Mouse (Mus musculus): ENCODE data around the gene Ccnt1. TPM values are rescaled to one million over a fixed set of nuclear protein-coding genes. Genes with fewer than 3 reads are reported as not detected.

The Ccnt1 gene
- polyA plus RNA-seq, 1 experiment, result 0.61 TPM

DNA sequence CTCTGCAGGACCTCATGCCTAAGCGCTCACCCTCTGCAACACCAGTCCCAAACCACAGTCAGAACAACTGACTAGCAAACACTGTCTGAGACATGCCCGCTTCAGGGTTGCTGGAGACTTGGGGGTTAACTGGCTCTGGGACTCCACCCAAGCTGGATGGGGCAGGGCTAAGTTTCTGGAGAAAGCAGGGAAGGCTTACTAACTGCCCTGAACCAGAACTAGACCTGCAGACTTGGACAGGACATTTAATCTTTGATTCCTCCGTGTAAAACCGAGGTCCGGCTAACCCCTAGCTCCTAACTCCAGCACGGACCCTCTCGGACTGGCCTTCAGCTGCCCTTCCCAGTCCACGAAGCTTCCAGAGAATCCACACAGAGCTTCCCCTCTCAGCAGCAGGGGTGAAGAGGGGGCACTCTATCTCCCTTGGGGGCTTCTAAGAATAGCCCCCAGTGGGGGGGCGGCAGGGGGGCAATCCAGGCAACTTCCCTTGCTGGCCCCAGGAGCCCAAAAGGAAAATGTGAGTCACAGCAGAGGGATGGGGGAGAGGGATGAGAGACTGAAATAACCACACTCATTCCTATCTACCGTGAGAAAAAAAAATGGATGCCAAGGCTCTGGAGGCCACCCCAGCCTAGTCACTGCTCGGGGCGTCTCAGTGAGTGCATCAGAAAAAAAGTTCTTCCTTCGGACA, 31.6 kb upstream of the Ccnt1 start:
- peaks cover 93% of the 10 kb centered on the region for H3K36me3 ChIP-seq (ENCODE audit: control insufficient read depth)

DNA sequence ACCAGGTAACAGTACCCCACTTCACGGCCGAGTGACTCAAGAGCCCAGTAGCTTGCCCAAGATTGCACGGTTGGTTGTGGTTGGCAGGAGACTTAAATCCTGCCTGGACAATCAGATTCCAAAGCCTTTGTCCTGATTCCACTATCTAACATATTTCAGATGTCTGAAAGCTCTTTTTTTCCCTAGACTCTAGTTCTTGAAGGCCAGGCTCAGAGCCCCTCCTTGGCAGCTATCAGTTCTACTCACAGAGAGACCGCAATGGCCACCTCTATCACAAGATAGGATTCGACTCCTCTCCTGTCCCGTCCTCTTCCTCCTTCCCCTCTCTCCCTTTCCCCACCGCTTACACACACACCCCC, 31.1 kb upstream of the Ccnt1 start:
- H3K4me3 ChIP-seq (replicated peaks), result peak overlapping the region; percentile 66
- peaks cover 94% of the 10 kb centered on the region for H3K36me3 ChIP-seq (ENCODE audit: control insufficient read depth)

More for the DNA sequence above, 31.6 kb upstream of the Ccnt1 start:
- H3K4me1 ChIP-seq (ENCODE audit: control insufficient read depth), result peaks cover 80% of the 10 kb centered on the region
- TF ChIP-seq TAL1 (IDR thresholded peaks at IDR 0.05; ENCODE audit: low read length) (no peak), GATA1 (IDR thresholded peaks at IDR 0.05; ENCODE audit: low read length) (no peak)
- peak overlapping the region; percentile 66 for H3K4me3 ChIP-seq (replicated peaks)
- no peaks in the 10 kb centered on the region for H3K27me3 ChIP-seq (ENCODE audit: control insufficient read depth)
- peaks cover 6% of the 10 kb centered on the region for H3K9me3 ChIP-seq (ENCODE audit: control insufficient read depth, low read length)

DNA sequence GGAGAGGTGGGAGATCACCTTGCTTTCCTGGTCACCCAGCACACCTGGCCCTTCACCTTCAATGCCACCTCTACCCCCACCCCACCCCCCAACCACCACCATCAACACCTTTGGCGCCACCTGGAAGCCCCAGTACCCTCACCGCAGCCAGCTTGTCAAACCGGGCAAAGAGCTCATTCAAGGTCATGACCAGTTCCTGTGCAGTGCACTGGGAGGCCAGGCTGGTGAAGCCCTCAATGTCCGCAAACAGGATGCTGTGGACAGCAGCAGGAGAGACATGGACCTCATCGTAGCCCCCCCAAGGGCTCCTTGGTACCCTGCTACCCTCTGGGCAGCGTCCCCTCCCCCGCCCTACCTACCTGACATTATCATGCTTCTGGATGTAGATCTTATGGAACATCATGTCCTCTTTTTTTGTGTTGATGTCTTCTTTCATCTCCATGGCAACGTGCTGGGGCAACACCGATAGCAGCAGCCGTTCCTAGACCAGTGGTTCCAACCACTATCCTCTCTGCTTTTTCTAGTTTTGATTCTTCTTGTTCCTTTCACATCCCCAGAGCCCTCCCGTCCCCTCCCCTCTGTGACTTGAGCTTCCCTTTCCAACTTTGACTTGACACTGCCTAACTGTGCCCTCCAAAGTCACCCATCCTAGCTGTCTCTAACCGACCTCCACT, 29.4 kb upstream of the Ccnt1 start:
- H3K27me3 ChIP-seq (ENCODE audit: control insufficient read depth), result no peaks in the 10 kb centered on the region
- H3K4me1 ChIP-seq (ENCODE audit: control insufficient read depth), result peaks cover 58% of the 10 kb centered on the region

More for the DNA sequence above, 31.1 kb upstream of the Ccnt1 start:
- Histone ChIP-seq H3K4me1 (ENCODE audit: control insufficient read depth) (peaks cover 75% of the 10 kb centered on the region), H3K9me3 (ENCODE audit: control insufficient read depth, low read length) (peaks cover 6% of the 10 kb centered on the region), H3K27me3 (ENCODE audit: control insufficient read depth) (no peaks in the 10 kb centered on the region)
- TF ChIP-seq TAL1 (IDR thresholded peaks at IDR 0.05; ENCODE audit: low read length), result no peak
- TF ChIP-seq GATA1 (IDR thresholded peaks at IDR 0.05; ENCODE audit: low read length), result no peak

DNA sequence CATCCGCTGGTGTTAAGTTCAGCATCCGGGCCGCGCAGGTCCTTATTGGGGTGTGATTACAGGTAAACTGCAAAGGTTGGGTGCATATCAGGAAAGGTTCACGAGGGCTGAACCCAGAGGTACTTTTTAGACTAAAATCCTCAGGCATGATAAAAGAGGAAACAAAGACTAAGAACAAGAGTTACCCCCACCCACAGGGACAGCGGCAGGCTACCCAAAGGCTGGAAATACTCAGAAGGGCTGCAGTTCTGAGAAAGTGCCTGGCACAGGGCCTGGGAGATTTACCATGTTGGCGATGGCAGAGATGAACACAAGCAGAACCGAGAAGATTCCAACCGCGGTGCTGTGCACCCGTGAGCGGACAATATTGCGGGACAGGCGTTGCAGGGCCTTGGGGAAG, 25.9 kb upstream of the Ccnt1 start:
- peaks cover 24% of the 10 kb centered on the region for H3K4me1 ChIP-seq (ENCODE audit: control insufficient read depth)
- H3K9me3 ChIP-seq (ENCODE audit: control insufficient read depth, low read length), result no peaks in the 10 kb centered on the region
- H3K4me3 ChIP-seq (replicated peaks), result no peak overlapping the region
- no peak for TF ChIP-seq TAL1 (IDR thresholded peaks at IDR 0.05; ENCODE audit: low read length)
- TF ChIP-seq GATA1 (IDR thresholded peaks at IDR 0.05; ENCODE audit: low read length), result no peak
- H3K27me3 ChIP-seq (ENCODE audit: control insufficient read depth), result no peaks in the 10 kb centered on the region
- H3K36me3 ChIP-seq (ENCODE audit: control insufficient read depth), result peaks cover 100% of the 10 kb centered on the region

More for the DNA sequence above, 29.4 kb upstream of the Ccnt1 start:
- H3K4me3 ChIP-seq (replicated peaks), result no peak overlapping the region
- H3K36me3 ChIP-seq (ENCODE audit: control insufficient read depth), result peaks cover 100% of the 10 kb centered on the region
- TF ChIP-seq TAL1 (IDR thresholded peaks at IDR 0.05; ENCODE audit: low read length) (no peak), GATA1 (IDR thresholded peaks at IDR 0.05; ENCODE audit: low read length) (no peak)
- peaks cover 6% of the 10 kb centered on the region for H3K9me3 ChIP-seq (ENCODE audit: control insufficient read depth, low read length)

DNA sequence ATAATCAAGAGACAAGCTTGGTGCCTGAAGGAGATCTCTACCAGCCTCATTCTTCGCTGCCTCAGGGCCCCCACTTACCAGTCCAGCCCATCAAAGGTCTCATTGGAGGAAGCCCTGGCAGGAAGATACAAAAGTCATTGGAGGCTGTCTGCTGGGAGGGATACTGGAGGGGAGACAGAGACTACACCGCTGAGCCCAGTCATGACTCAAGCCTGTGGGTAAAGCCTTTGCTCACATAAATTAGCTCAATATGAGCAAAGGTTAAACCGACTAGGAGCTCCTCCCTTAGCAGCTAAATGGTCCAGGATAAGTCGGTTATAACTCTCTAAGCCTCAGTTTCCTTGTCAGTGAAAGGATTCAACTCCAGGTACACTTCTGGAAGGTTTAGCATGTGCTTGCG, 24.3 kb upstream of the Ccnt1 start:
- no peaks in the 10 kb centered on the region for H3K27me3 ChIP-seq (ENCODE audit: control insufficient read depth)
- no peak for TF ChIP-seq GATA1 (IDR thresholded peaks at IDR 0.05; ENCODE audit: low read length)
- TF ChIP-seq TAL1 (IDR thresholded peaks at IDR 0.05; ENCODE audit: low read length), result no peak
- H3K9me3 ChIP-seq (ENCODE audit: control insufficient read depth, low read length), result no peaks in the 10 kb centered on the region
- peaks cover 24% of the 10 kb centered on the region for H3K4me1 ChIP-seq (ENCODE audit: control insufficient read depth)
- no peak overlapping the region for H3K4me3 ChIP-seq (replicated peaks)
- H3K36me3 ChIP-seq (ENCODE audit: control insufficient read depth), result peaks cover 100% of the 10 kb centered on the region

DNA sequence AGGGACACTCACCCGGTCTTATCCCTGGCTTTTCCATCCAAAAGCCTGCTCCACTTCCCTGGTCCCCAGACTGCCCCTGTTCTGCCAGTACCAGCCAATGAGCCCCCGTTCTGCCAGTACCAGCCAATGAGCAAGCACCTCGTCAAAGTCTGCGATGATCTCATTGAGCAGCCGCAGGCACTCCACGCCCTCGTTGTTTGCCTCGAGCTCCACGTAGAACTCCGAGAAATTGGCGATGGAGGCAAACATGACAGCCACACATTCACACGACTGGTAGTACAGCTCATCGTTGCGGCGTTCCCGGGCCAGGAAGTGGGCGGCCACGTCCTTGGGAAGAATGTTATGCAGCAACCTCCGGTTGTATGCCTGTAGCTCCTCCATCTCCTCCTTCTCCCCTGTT, 23.5 kb upstream of the Ccnt1 start:
- no peaks in the 10 kb centered on the region for H3K9me3 ChIP-seq (ENCODE audit: control insufficient read depth, low read length)
- H3K36me3 ChIP-seq (ENCODE audit: control insufficient read depth), result peaks cover 99% of the 10 kb centered on the region
- H3K4me3 ChIP-seq (replicated peaks), result no peak overlapping the region
- H3K27me3 ChIP-seq (ENCODE audit: control insufficient read depth), result no peaks in the 10 kb centered on the region
- no peak for TF ChIP-seq TAL1 (IDR thresholded peaks at IDR 0.05; ENCODE audit: low read length)
- TF ChIP-seq GATA1 (IDR thresholded peaks at IDR 0.05; ENCODE audit: low read length), result no peak
- peaks cover 24% of the 10 kb centered on the region for H3K4me1 ChIP-seq (ENCODE audit: control insufficient read depth)

DNA sequence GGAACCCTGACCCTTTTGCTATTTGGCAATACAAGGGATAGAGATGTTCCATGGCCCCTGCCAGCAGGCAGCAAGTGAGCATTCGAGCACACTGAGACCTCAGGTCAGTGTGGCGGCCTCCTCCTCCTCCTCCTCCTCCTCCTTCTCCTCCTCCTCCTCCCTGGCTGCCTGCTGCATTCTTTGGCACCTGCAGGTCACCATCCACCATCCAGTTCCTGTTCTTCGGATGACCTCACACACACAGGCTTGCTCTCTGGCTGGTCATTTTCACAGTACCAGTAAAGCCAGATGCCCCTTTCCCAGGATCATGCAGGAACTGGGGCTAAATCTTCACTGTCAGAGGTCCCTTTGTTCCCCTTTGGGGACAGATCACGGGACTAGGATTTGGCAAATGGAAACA, 20.7 kb upstream of the Ccnt1 start:
- peaks cover 92% of the 10 kb centered on the region for H3K36me3 ChIP-seq (ENCODE audit: control insufficient read depth)
- no peak for TF ChIP-seq GATA1 (IDR thresholded peaks at IDR 0.05; ENCODE audit: low read length)
- TF ChIP-seq TAL1 (IDR thresholded peaks at IDR 0.05; ENCODE audit: low read length), result no peak
- H3K4me1 ChIP-seq (ENCODE audit: control insufficient read depth), result peaks cover 50% of the 10 kb centered on the region
- H3K9me3 ChIP-seq (ENCODE audit: control insufficient read depth, low read length), result no peaks in the 10 kb centered on the region
- H3K4me3 ChIP-seq (replicated peaks), result no peak overlapping the region
- H3K27me3 ChIP-seq (ENCODE audit: control insufficient read depth), result no peaks in the 10 kb centered on the region

DNA sequence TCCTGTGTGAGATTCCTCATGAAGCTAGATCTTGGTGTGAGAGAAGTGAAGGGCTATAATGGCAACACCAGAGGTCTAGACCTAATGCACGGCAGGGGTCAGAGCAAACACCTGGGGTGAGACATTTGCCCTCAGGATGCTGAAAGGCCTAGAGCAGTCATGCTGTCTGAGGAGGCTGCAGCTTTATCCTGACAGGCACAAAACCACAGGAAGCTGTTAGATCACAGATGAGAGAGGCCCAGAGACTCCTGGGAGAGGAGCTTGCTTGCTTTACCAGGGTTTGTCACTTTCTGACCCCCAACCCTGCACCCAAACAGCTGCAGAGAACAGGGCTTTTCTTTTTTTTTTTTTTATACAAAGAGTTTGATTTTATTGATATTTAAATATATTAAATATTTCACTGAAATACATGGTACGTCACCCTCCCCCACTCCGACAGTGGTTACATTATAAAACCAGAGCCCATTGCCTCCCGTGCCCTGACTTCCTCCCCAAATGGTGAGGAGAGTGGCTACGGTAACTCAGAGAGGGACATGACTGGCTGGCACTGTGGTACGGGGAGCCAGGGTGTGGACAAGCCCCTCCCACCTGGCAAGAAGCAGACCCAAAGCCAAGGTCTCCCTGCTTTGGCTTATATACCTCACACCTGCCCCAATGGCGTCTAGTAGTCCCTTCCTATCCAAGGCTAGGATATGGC, 19.1 kb upstream of the Ccnt1 start:
- peaks cover 65% of the 10 kb centered on the region for H3K4me1 ChIP-seq (ENCODE audit: control insufficient read depth)
- TF ChIP-seq GATA1 (IDR thresholded peaks at IDR 0.05; ENCODE audit: low read length), result no peak
- no peak for TF ChIP-seq TAL1 (IDR thresholded peaks at IDR 0.05; ENCODE audit: low read length)
- H3K9me3 ChIP-seq (ENCODE audit: control insufficient read depth, low read length), result peaks cover 2% of the 10 kb centered on the region; the same call in 1 of the 2 replicates
- H3K36me3 ChIP-seq (ENCODE audit: control insufficient read depth), result peaks cover 78% of the 10 kb centered on the region
- no peak overlapping the region for H3K4me3 ChIP-seq (replicated peaks)
- no peaks in the 10 kb centered on the region for H3K27me3 ChIP-seq (ENCODE audit: control insufficient read depth)

DNA sequence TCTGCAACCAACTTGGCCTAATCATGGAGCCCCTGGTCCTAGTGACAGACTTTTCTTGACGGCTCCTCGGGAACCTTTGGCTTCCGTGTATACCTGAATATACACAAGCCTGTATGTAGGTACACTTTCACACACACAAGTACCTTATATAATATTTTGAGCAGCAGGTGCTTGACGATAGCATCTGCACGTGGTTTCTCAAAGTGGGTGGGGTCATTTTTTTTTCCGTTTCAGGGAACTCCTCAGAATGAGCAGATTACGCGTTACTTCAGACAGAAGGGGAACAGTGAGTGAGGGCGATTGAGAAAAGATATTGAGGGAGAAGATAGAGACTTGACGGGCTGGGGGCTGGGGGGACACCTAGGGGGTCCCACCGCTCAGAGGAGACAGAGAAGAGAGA, 17.0 kb upstream of the Ccnt1 start:
- Histone ChIP-seq H3K4me3 (replicated peaks) (no peak overlapping the region), H3K27me3 (ENCODE audit: control insufficient read depth) (peaks cover 6% of the 10 kb centered on the region; the same call in 1 of the 2 replicates), H3K4me1 (ENCODE audit: control insufficient read depth) (peaks cover 72% of the 10 kb centered on the region), H3K36me3 (ENCODE audit: control insufficient read depth) (peaks cover 57% of the 10 kb centered on the region), H3K9me3 (ENCODE audit: control insufficient read depth, low read length) (peaks cover 2% of the 10 kb centered on the region; the same call in 1 of the 2 replicates)
- TF ChIP-seq GATA1 (IDR thresholded peaks at IDR 0.05; ENCODE audit: low read length) (no peak), TAL1 (IDR thresholded peaks at IDR 0.05; ENCODE audit: low read length) (no peak)
